Mouse (Mus musculus) layer of hippocampus, postnatal 36 days (tissue): Measurements from ENCODE around the gene Ablim1. TPM values are rescaled to one million over a fixed set of nuclear protein-coding genes. Genes with fewer than 3 reads are reported as not detected.

Experiments
- DNase-seq, 2 experiments: peaks; one replicate each; pipeline ENCODE4 v3.0.0; 2022
- total RNA-seq, 2 experiments: library from RNA; stranded (reverse); gene quantifications; 2 replicates each; pipeline ENCODE4 v1.2.3; 2021

Ablim1 gene
- total RNA-seq, 2 experiments from 2014 or later: 73.6 to 81.1 TPM

DNA sequence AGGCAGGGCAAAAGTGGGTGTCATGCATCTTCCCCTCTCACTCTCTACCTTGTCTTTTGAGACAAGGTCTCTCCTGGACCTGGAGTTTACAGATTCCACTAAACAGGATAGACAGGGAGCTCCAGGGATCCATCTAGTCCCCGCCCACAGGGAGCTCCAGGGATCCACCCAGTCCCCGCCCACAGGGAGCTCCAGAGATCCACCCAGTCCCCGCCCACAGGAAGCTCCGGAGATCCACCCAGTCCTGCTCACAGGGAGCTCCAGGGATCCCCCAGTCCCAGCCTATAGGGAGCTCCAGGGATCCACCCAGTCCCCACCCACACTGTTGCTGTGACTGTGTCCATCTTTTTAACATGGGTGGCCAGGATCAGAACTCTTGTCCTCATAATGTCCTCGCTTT lies 16.7 kb downstream of the Ablim1 start:
- no peak for DNase-seq

DNA sequence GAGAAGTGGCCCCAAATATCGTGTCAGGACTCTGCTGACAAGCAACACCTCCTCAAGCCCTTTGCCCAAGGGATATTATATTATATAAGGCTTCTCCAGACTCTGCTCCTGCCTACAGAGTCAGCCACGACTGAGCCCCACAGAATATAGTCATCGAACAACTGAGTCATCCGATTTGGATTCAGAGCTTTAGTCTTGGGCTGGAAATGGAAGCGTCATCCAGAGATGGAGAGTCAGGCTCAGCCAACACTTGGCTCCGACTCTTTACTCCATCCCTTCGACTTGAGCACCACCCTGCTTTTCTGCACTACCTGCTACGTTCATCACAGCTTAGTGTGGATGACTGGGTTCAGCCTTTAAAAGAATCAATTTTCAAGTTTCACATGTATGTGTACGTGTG lies 17.3 kb downstream of the Ablim1 start:
- no peak for DNase-seq

DNA sequence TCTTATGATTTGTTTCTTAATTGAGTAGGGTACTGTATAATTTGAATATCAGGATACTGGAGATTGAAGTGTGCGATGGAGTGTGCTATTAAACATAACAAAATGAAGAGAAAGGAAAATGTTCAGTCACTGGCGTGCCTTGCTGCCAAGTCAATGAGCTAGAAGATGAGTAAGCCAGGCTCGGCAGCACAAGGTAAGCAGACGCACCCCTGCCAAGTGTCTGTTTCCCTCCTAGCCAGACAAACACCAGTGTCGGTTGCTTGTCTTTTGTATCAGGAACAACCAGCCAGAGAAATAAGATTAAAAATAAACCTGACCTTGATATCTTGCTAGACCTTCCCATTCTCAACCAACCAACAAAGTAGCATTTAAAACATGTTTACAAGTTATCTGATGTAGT lies 18.2 kb downstream of the Ablim1 start:
- no peak for DNase-seq

DNA sequence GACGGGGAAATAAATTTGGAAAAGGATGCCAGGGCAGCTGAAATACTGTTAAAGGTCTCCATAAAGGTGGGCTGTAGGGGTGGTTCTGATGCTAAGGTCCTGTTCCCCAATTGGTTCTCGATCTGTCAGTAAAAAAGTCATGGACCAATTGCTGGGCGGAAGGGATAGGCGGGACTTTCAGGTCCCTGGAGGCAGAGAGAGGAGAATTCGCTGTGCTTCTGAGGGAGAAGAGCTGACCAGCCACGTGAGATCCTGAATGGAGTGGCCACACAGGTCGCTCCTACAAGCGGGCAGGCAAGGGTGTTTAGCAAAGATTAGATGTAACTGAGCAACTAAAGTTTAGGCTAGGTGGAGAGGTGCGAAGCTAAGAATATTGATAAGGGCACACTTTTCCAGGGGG lies 19.2 kb downstream of the Ablim1 start:
- DNase-seq: no peak

GRCm38 (mm10) chr19:57294356-57294755 lies 20.4 kb downstream of the Ablim1 start:
- DNase-seq: no peak

DNA sequence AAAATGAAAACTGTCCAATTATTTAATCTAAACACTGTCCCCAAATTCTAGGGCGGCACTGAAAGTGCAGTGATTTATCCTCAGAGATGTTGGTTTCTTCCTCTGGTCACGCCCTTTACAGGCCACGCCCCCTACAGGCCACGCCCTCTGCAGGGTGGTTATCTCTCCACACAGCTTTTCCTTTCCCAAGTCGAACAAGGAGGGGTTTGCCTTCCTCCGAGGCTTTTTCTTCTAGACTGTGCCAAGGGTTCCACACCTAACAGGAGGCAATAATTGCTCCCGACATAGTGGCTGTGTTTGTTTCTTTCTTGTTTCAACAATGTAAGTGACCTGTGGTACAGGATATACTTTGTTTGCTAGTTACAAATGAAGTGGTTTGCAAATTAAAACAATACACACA lies 21.0 kb downstream of the Ablim1 start:
- DNase-seq: no peak

DNA sequence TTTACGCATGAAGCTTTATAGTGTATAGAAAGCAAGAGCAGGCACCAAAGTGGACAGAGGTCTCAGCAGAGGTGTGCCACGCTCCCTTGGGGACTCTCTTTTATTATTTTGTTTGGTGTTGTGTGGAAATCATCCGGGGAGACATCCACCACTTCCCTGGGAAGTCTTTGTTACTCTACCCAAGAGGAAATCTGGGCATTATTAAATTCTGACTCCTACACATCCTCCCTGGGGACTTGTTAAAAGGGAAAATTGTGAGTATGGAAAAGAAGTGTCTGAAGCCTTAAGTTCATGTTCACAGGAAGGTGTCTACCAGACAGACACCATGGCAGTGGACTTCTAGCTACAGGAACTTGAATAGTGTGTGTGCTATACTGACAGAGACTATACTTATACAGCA lies 31.4 kb downstream of the Ablim1 start:
- no peak for DNase-seq

DNA sequence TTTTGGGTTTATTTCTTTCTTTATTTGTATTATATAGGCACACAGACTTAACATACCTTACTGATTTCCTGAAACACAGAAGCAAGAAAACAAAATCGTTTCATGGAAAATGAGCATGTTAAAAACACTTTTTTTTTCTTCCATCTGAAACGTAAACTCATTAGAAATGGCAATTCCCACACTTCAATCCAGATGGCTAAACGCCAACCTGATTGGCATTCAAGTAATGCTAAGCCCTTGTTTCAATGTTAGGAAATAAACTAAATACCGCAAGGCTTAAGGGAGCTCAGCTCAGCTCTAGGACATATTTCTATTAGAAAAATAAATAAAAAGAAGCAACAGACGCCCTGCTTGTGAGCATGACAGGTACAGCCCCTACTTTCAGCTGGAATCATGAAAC lies 32.1 kb downstream of the Ablim1 start:
- DNase-seq: no peak

DNA sequence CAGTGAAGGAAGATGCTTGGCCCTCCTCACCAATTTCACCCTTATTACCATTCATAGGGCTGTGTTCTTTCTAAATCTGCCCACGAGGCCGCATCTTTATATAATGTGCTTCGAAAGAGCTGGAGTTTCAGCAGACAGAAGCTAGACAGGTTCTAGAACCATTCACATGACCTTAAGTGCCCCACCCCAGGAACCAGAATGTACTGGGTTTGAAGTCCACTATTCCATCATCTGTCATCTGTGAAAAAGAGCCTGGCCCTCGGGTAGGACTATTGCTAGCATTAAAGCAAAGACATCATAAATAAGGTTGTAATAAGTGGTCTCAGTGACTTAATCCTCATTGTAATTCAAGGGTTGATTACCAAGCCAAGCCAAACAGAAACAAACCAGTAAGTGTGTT lies 35.1 kb downstream of the Ablim1 start:
- DNase-seq: no peak

- no peak for DNase-seq
Observed at GRCm38 (mm10) chr19:57278263-57278662, 36.5 kb downstream of the Ablim1 start.

DNA sequence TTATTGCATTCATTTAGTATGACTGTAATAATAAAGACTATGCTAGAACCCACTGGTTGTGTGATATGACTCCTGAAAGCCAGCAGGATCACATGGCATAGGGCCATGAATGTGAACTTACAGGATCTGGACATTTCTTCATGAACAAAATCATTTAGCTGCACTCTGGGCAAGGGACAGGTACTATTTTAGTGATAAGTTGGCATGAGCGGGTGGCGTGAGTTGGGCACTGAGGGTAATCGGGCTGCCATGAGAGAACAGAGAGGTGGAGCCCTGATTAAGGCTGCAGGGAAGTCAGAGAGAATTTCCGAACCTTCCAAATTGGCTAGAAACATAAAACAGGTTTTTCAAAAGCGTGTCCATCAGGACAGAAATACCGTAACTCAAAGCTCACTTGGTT lies 37.7 kb downstream of the Ablim1 start:
- DNase-seq: no peak

- no peak for DNase-seq
Observed at GRCm38 (mm10) chr19:57275166-57275953, 39.4 kb downstream of the Ablim1 start.

- no peak for DNase-seq
Observed at GRCm38 (mm10) chr19:57274717-57275116, 40.0 kb downstream of the Ablim1 start.

DNA sequence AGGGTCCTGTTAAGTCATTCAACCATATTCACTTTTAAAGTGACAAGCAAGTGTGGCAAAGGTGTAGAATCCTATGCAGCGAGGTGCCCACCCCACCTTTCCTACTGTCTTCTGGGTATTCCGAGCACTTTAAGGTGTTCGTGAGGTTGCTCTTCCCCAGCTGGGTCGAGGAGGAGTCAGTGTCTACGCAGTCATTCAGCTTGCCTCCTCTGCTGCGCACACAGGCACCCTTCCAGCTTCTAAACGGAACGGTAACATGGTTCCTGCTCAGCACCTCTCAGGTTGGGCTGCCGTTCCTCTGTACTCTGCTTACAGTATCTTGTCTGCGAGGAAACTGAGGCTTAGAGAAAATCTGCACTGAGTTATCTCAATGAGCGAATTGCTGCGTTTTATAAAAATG lies 40.4 kb downstream of the Ablim1 start:
- no peak for DNase-seq

- peak; percentile 55 to 59 for DNase-seq
Observed at GRCm38 (mm10) chr19:57272824-57273613, 41.7 kb downstream of the Ablim1 start.

DNA sequence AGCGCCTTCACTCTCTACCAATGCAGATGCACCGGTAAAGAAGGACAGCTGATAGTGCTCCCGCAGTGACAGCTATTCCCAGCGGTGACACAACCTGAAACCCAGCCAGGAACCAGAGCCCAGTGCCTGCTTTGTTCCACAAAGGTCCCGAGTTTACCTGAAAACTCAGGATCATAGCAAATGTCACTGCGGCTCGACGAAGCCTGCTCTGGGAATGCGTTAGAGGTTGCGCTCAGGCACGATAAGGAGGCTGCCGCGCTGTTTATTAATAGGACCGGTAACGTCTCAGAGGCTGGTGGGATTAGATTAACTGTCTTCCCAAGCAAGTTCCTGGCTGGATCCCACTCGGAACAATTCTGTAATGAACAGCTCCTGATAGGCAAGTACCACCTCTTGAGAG lies 43.0 kb downstream of the Ablim1 start:
- no peak for DNase-seq

DNA sequence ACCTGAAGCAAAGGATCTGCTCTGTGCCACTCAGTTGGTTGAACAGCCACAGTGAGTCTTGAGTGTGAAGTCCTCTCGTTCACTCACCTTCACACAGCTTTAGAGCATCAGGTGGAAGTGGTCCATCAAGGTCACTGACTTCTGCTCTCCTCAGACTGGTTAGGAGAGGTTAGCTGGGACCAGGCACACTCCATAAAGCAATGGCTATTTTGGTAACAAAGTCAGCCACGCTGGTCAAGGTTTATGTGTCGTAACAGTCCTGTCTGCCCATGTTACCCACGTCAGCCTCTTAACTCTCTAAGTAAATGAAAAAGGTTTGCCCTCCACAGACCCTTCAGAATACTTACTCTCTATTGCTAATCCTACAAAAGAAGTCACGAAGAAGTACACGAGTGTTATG lies 44.0 kb downstream of the Ablim1 start:
- no peak for DNase-seq

DNA sequence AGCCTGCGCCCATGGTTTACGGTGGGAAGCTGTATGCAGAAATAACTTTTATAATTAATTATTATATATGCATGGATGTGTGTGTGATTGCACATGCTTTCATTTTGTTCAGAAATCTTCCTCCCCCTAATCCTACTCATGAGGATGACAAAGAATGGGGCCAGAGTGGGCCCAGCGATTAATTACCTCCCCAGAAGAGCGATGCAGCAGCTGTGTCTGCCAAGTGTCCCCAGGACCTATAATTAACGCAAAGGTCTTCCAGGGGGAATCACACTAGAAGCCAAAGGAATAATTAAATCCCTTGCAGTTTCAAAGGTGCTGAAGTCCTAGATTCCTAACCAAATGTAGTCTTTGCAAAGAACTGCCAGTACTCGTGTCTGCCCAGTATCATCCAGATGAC lies 44.9 kb downstream of the Ablim1 start:
- DNase-seq: no peak

DNA sequence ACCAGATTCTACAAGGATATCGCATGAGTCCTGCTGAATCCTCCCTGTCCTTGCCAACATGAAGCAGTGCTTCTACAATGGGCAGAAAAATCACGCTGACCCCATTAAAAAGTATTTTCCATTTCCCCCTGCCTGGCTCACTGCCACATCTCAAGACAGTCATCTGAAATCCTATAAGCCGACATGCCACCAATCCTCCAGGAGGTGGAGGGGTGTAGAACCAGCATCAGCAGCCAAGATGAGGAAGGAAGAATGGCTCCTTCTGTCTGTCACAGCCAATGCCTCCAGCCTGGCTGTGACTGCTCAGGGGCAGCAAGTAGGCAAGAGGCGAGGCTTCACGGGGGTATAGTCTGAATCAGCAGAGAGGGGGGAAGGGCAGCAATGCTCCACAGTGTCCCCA lies 47.2 kb downstream of the Ablim1 start:
- no peak for DNase-seq

DNA sequence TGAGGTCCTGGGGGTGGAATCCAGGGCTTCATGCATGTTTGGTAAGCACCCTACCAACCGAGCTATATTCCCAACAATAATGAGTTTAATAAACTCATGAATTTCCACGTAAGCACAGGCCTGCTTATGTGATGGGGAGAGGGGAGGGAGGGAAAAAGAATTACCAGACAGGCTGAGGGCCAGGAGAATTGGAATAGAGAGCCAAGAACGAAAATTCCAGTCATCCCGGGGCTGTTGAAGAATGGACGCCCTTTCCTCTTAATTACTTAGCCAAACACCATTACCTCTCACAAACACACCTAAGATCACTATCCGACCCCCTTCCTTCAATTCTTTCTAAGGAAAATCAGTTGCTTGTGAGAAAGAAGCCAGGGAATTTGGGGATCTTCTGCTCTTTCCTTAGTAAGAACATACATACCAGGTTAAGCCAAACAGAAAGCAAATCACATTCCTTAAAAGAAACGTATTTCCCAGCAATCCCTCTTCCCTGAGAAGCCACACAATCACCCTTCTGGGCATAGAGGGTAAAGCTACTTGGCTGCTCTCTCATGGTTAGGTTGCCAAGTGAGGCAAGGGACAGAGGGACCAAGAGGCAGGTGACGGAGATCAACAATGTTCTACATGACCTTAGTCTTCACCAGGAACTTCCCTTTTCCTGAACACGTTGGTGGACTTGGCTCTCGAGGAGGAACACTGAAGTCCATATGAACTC lies 48.2 kb downstream of the Ablim1 start:
- no peak for DNase-seq

- DNase-seq: no peak
Observed at GRCm38 (mm10) chr19:57264296-57264947, 50.3 kb downstream of the Ablim1 start.

DNA sequence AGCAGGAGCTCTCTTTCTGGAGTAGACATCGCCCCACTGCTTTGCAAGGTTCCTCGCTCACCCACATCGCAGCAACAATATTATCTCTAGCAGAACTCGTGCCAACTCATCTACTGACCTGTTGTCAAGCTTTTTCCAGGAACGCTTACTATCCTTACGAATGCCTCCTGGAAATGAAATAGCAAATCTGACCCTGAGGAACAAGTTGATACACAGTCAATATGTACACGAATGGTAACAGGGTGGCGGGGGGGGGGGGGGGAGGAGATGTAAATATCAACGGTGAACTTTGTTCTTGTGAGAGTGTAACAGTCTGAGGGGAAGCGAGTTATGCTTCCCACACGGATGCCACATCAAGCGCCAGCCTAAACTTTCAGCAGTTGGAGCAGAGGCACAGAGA lies 56.9 kb downstream of the Ablim1 start:
- no peak for DNase-seq

DNA sequence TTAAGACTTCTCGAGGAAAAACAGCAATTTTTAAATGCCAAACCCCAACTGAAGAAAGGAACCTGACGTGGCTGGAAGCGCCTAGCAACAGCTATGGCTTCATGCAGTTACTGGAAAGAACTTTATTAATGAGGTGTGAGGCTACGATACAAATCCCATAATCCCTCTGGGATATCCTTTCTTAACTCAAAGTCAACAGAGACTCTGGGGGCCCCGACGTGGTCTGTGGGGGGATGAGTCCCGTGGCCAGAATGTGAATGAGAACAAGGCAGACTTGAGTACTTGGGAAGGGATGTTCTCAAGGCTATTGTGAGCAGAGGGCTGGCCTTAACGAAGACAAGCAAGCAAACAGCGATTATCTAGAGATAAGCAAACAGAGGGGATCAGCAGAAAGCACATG lies 58.1 kb downstream of the Ablim1 start:
- no peak for DNase-seq
